Mouse (Mus musculus) CH12.LX (cell line): ENCODE data around the gene Ankzf1. TPM values are rescaled to one million over a fixed set of nuclear protein-coding genes. Genes with fewer than 3 reads are reported as not detected.

Experiments
- DNase-seq: peaks from one replicate; pipeline ENCODE4 v3.0.0-alpha.2; 2013; ENCODE audit errors: extremely low read depth
- H3K27ac ChIP-seq: 2 replicates; pipeline ENCODE4 v1.5.1; 2012; ENCODE audit warnings: low read depth, mild to moderate bottlenecking, control low read depth, moderate library complexity; ENCODE audit not compliant: insufficient read depth
- H3K27me3 ChIP-seq: replicated peaks from 2 replicates; pipeline ENCODE3; 2012; ENCODE audit warnings: inconsistent platforms
- H3K36me3 ChIP-seq, 2 experiments: replicated peaks in 1 of 2; 2 replicates each; pipeline versions ENCODE3 to v1.6.1; 2012; ENCODE audit warnings: inconsistent platforms in 1 of 2, low read length in 1 of 2, mild to moderate bottlenecking in 1 of 2, mixed read lengths in 1 of 2, moderate library complexity in 1 of 2; ENCODE audit not compliant: control insufficient read depth in 1 of 2, insufficient read depth in 1 of 2
- H3K4me1 ChIP-seq, 2 experiments: 2 replicates each; pipeline ENCODE4 v1.6.1; 2012; ENCODE audit warnings: inconsistent platforms in 1 of 2, moderate library complexity in 1 of 2; ENCODE audit not compliant: insufficient read depth in 2 of 2, control insufficient read depth in 1 of 2
- H3K4me2 ChIP-seq: 2 replicates; pipeline ENCODE4 v1.6.1; 2012; ENCODE audit warnings: low read depth, mild to moderate bottlenecking, control low read depth; ENCODE audit not compliant: poor library complexity, insufficient read depth, severe bottlenecking
- H3K4me3 ChIP-seq, 3 experiments: fragments of 150-350 bp in 1 of 3; sonication (generic) in 1 of 3; replicated peaks in 1 of 3; 2 replicates each; pipeline versions ENCODE3 to v1.5.1; 2011 to 2012; ENCODE audit warnings: low read depth in 2 of 3, low read length in 2 of 3, mild to moderate bottlenecking in 2 of 3, moderate library complexity in 2 of 3, control low read depth in 1 of 3, improper control_type of control experiment in 1 of 3, inconsistent platforms in 1 of 3, mixed read lengths in 1 of 3; ENCODE audit not compliant: poor library complexity in 1 of 3
- H3K79me2 ChIP-seq: replicated peaks from 2 replicates; pipeline ENCODE4 v1.6.1; 2012; ENCODE audit warnings: mild to moderate bottlenecking, moderate library complexity; ENCODE audit not compliant: control insufficient read depth, poor library complexity, insufficient read depth, severe bottlenecking; ENCODE audit errors: extremely low read depth
- H3K9ac ChIP-seq: 2 replicates; pipeline ENCODE4 v1.6.1; 2012; ENCODE audit warnings: low read depth, mild to moderate bottlenecking, control low read depth, moderate library complexity; ENCODE audit not compliant: insufficient read depth
- H3K9me3 ChIP-seq: replicated peaks from 2 replicates; pipeline ENCODE3; 2012; ENCODE audit warnings: low read length, inconsistent platforms, mixed read lengths
- BHLHE40 ChIP-seq: IDR thresholded peaks from 2 replicates; pipeline ENCODE4 v1.6.1; 2011; ENCODE audit warnings: mild to moderate bottlenecking, low read depth, low read length, improper control_type of control experiment
- CHD2 ChIP-seq: IDR thresholded peaks from 2 replicates; pipeline ENCODE4 v1.6.1; 2011; ENCODE audit warnings: low read length, improper control_type of control experiment
- CTCF ChIP-seq, 2 experiments: IDR thresholded peaks in 1 of 2; conservative IDR thresholded peaks in 1 of 2; 2 replicates each; pipeline ENCODE4 v1.5.1; 2011 to 2012; ENCODE audit warnings: low read depth in 2 of 2, low read length in 2 of 2, improper control_type of control experiment in 1 of 2, inconsistent platforms in 1 of 2, mild to moderate bottlenecking in 1 of 2, moderate library complexity in 1 of 2
- E2F4 ChIP-seq: IDR thresholded peaks from 2 replicates; pipeline ENCODE4 v1.6.1; 2011; ENCODE audit warnings: low read depth, low read length, improper control_type of control experiment; ENCODE audit not compliant: insufficient replicate concordance
- ELF1 ChIP-seq: IDR thresholded peaks from 2 replicates; pipeline ENCODE4 v1.6.1; 2014; ENCODE audit warnings: low read depth, mild to moderate bottlenecking, inconsistent platforms, low read length, improper control_type of control experiment
- ETS1 ChIP-seq: conservative IDR thresholded peaks from 2 replicates; pipeline ENCODE4 v1.6.1; 2012; ENCODE audit warnings: low read depth, mild to moderate bottlenecking, inconsistent platforms, low read length, improper control_type of control experiment, moderate library complexity
- GABPA ChIP-seq: IDR thresholded peaks from 2 replicates; pipeline ENCODE4 v1.6.1; 2012; ENCODE audit warnings: low read depth, low read length, improper control_type of control experiment, inconsistent platforms; ENCODE audit not compliant: insufficient replicate concordance
- HCFC1 ChIP-seq: IDR thresholded peaks from 2 replicates; pipeline ENCODE4 v1.6.1; 2012; ENCODE audit warnings: low read depth, mild to moderate bottlenecking, inconsistent platforms, low read length, improper control_type of control experiment
- MAFK ChIP-seq: IDR thresholded peaks from 2 replicates; pipeline ENCODE4 v1.6.1; 2011; ENCODE audit warnings: low read length, improper control_type of control experiment; ENCODE audit not compliant: insufficient replicate concordance
- MEF2A ChIP-seq: IDR thresholded peaks from 2 replicates; pipeline ENCODE4 v1.6.1; 2014; ENCODE audit warnings: low read depth, mild to moderate bottlenecking, inconsistent platforms, low read length, improper control_type of control experiment, borderline replicate concordance
- MYC ChIP-seq: IDR thresholded peaks from 2 replicates; pipeline ENCODE4 v1.6.1; 2011; ENCODE audit warnings: low read depth, mild to moderate bottlenecking, improper control_type of control experiment, low read length
- NELFE ChIP-seq: IDR thresholded peaks from 2 replicates; pipeline ENCODE4 v1.6.1; 2011; ENCODE audit warnings: low read depth, low read length, improper control_type of control experiment
- PAX5 ChIP-seq: IDR thresholded peaks from 2 replicates; pipeline ENCODE4 v1.6.1; 2012; ENCODE audit warnings: low read length, inconsistent platforms, mixed read lengths
- TBP ChIP-seq: conservative IDR thresholded peaks from 2 replicates; pipeline ENCODE4 v1.6.1; 2011; ENCODE audit warnings: low read depth, low read length, improper control_type of control experiment
- TCF12 ChIP-seq: IDR thresholded peaks from 2 replicates; pipeline ENCODE4 v1.6.1; 2014; ENCODE audit warnings: low read depth, mild to moderate bottlenecking, inconsistent platforms, low read length, improper control_type of control experiment
- USF1 ChIP-seq: IDR thresholded peaks from 2 replicates; pipeline ENCODE4 v1.6.1; 2014; ENCODE audit warnings: low read depth, mild to moderate bottlenecking, inconsistent platforms, low read length, improper control_type of control experiment
- ZC3H11A ChIP-seq: IDR thresholded peaks from 2 replicates; pipeline ENCODE4 v1.6.1; 2012; ENCODE audit warnings: low read depth, mild to moderate bottlenecking, inconsistent platforms, low read length, improper control_type of control experiment
- ZNF384 ChIP-seq: IDR thresholded peaks from 2 replicates; pipeline ENCODE4 v1.6.1; 2012; ENCODE audit warnings: low read depth, low read length, improper control_type of control experiment, inconsistent platforms
- dilution Hi-C: fragments of 300-500 bp; cut with MboI; formaldehyde crosslinking; loops from 2 replicates; pipeline ENCODE4 v1.14.3; 2020; ENCODE audit warnings: low sequenced_read_pairs; ENCODE audit not compliant: extremely low pct_unique_long_range_greater_than_20kb, extremely low pct_ligation_motif_present
- in situ Hi-C: fragments of 300-500 bp; cut with MboI; formaldehyde crosslinking; loops from 3 replicates; pipeline ENCODE4 v1.14.3; 2019; ENCODE audit warnings: low sequenced_read_pairs, low pct_ligation_motif_present, low pct_unique_long_range_greater_than_20kb, mixed read lengths
- polyA plus RNA-seq: library from polyadenylated mRNA; unstranded; fragments of >175 nt; gene quantifications from 2 replicates; pipeline ENCODE4 v1.2.1, GENCODE M21; 2012; ENCODE audit warnings: low read depth; ENCODE audit not compliant: insufficient read length
- total RNA-seq, 2 experiments: library from RNA; depleted of rRNA; stranded (reverse); fragments of 300-350 nt in 1 of 2; fragments of >200 nt in 1 of 2; gene quantifications; 2 replicates each; pipeline ENCODE4 v1.2.3; 2012 to 2014

Gene Ankzf1
- total and polyA plus RNA-seq, 3 experiments, result 13.3 to 20.4 (median 19.6) TPM

DNA sequence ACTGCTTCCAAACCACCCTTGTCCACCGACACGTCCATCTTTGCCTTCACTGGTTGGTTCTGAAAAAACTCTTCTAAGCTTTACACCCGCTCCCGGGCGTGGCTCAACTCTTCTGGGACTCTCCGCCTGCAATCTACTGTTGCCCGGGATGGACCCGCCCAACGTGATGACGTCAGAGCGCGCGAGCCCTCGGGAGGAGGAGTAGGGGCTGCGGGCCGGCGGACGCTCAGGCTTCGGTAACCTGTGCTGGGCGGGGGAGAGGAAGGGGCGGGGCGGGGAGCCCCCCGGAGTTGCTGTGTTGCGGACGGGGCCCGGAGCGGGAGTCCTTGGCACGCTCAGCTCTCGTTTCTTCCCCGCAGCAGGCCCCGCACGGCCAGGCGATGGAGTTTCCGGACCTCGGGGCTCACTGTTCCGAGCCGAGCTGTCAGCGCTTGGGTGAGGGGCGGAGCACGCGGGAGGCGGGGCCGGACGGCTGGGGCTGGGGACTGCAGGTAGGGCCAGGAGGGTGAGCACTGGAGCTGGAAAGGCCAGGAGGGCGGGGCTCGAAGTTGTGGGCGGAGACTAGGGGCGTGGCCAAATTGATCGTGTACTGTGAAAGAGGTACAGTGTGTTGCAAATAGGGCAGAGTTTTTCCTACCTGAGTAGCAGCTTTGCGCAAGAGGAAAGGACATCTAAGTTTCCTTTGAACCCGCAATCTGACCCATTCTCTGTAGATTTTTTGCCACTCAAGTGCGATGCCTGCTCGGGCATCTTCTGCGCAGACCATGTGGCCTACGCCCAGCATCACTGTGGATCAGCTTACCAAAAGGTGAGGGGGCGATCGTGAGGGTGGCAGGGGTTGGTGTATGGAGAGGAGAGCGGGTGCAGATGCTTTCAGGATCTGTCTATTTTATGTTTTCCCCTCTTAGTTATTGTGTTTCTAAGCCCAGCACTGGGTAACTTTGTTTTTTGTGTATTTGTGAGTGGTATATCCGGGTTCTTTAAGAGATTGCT is 23.2 kb upstream of the Ankzf1 start, which contains the start of gene Zfand2b (continued):
- TF ChIP-seq PAX5 (no peak), MYC (peak; percentile 63), HCFC1 (peak; percentile 56), USF1 (no peak), ETS1 (no peak; the same call in 1 of the 2 replicates), TCF12 (peak; percentile 89), ZC3H11A (no peak), CTCF (conservative IDR thresholded peaks at IDR 0.05 in 1 of 2, IDR thresholded peaks at IDR 0.05 in 1 of 2; ENCODE audit: low read depth in 2 of 2, low read length in 2 of 2) (peak in 1 of 2 experiments; percentile 4; a peak in 1 of 4 replicates)
- TF ChIP-seq, all 38 proteins: peak for 22

DNA sequence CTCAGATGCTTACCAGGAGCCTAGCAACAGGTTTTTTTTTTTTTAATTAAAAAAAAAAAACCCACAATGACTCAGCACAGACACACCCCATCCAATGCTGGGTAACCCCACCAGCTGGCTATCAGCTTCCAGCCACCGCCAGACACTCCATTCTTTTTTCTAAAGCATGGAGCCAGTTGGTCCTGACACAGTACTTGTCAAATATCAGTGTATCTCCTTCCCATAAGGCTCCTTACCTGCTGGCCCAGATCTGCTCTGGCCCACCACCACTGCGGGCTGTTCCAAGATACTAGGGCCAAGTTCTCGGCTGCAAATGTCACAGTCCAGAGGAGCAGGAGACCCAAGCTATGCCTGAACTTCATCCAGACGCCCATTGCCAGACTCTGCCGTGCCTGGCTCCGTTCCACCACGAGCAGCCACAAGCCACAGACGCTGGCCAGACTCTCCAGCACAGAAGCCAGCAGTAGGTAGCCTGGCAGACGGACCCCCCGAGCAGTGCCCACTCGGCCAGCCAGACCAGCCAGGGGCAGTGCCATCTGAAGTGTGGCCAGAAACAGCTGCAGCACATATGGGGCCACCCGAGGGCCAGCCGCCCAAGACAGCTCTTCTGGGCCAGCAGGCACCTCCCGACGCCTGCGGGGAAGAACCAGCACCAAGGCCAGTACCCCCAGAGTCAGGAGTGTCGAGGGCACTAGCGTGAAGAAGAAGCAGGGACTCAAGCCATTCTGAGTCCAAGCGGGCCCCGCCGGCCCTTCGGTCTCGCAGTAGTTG is 12.4 kb upstream of the Ankzf1 start:
- in situ Hi-C loops, result no loop called here
- Histone ChIP-seq H3K36me3 (peaks cover 38 to 71% of the 10 kb centered on the region in 2 experiments), H3K4me2 (peak overlapping the region; percentile 63), H3K9ac (peak overlapping the region; percentile 59; the same call in 1 of the 2 replicates)
- TF ChIP-seq NELFE (no peak), E2F4 (no peak), MAFK (peak; percentile 37; the same call in 1 of the 2 replicates), ELF1 (no peak), MEF2A (no peak), TBP (no peak), HCFC1 (no peak), TCF12 (no peak), ZNF384 (peak; percentile 83), CTCF (conservative IDR thresholded peaks at IDR 0.05 in 1 of 2, IDR thresholded peaks at IDR 0.05 in 1 of 2; ENCODE audit: low read depth in 2 of 2, low read length in 2 of 2) (no peak), GABPA (no peak), CHD2 (no peak), BHLHE40 (no peak)
- TF ChIP-seq, all 38 proteins: peak for 2
- no peak overlapping the region for H3K27ac ChIP-seq
- peaks cover 3% of the 10 kb centered on the region for H3K9me3 ChIP-seq
- peak overlapping the region; percentile 63 to 80 (median 76) for H3K4me3 ChIP-seq
- no peaks in the 10 kb centered on the region for H3K27me3 ChIP-seq
- DNase-seq, result peak; percentile 14
- H3K79me2 ChIP-seq, result no peaks in the 10 kb centered on the region
- dilution Hi-C loops, result no loop called here
- peaks cover 0 to 20% of the 10 kb centered on the region in 2 experiments; a peak in 3 of 4 replicates for H3K4me1 ChIP-seq
